Mouse (Mus musculus): ENCODE measurements around the gene Zfhx3. TPM values are rescaled to one million over a fixed set of nuclear protein-coding genes. Genes with fewer than 3 reads are reported as not detected.
A peak's percentile ranks its signal among the peaks of the same experiment; 100 is the strongest.

Gene Zfhx3
- polyA plus RNA-seq, 1 experiment: 14.0 TPM

DNA sequence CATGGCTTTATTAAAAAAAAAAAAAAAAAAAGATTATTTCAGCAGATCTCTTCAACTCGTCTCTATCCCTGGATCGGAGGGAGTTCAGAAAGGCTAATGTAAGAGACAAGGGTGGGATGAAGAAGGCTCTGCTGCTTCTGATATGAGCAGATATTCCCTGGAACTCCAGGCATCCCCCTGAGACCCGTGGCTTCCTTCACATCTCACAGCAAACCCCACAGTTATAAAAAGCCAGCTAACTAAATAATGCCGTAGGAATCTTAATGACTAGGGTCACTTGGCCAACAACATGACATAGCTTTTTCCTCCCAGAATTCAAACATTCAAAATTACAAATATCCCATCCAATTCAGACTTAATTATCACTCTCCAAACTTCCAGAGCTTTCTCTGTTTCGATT is 666.7 kb downstream of the Zfhx3 start:
- Histone ChIP-seq H3K36me3 (ENCODE audit: control insufficient read depth, insufficient read depth, low read length, poor library complexity, severe bottlenecking) (no peaks in the 10 kb centered on the region), H3K27me3 (ENCODE audit: control insufficient read depth, insufficient read depth, low read length, poor library complexity, severe bottlenecking) (no peaks in the 10 kb centered on the region), H3K27ac (ENCODE audit: insufficient read depth, low read length) (no peak overlapping the region), H3K9me3 (replicated peaks; ENCODE audit: control insufficient read depth, insufficient read depth, low read length, poor library complexity, severe bottlenecking) (no peaks in the 10 kb centered on the region), H3K4me3 (ENCODE audit: low read depth, low read length) (no peak overlapping the region), H3K4me1 (ENCODE audit: control insufficient read depth, insufficient read depth, low read length) (peaks cover 3% of the 10 kb centered on the region), H3K9ac (ENCODE audit: low read depth, poor library complexity, severe bottlenecking) (no peak overlapping the region)
- TF ChIP-seq CTCF (IDR thresholded peaks at IDR 0.05; ENCODE audit: low read depth, low read length) (no peak), POLR2A (IDR thresholded peaks at IDR 0.05; ENCODE audit: insufficient read depth, low read length) (no peak), EP300 (IDR thresholded peaks at IDR 0.05; ENCODE audit: insufficient read depth, low read depth, low read length) (no peak)

DNA sequence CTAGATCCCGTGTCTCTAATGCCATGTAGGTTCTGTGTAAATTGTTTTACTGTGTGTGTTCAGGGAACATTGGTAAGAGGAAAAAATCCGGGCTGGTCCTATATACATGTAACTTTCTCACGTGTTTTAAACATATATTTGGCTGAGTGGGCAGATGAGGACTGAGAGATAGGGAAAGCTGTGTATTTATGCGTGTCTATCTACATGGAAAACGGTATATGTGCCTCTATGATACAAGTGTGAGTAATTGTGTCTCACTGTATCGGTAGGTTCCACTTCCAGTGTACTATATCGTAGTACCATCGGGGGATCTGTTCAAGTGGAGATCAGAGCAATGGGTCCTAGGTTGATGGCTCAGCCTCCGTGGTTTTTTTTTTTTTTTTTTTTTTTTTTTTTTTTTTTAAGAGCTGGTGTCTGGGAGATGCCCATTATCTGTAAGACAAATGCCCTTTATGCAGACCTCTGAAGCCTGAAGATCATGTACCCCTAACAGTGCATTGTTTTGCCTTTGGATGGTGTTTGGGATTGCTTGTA is 668.8 kb downstream of the Zfhx3 start:
- no peaks in the 10 kb centered on the region for H3K36me3 ChIP-seq (ENCODE audit: control insufficient read depth, insufficient read depth, low read length, poor library complexity, severe bottlenecking)
- H3K27me3 ChIP-seq (ENCODE audit: control insufficient read depth, insufficient read depth, low read length, poor library complexity, severe bottlenecking): no peaks in the 10 kb centered on the region
- TF ChIP-seq CTCF (IDR thresholded peaks at IDR 0.05; ENCODE audit: low read depth, low read length) (no peak), POLR2A (IDR thresholded peaks at IDR 0.05; ENCODE audit: insufficient read depth, low read length) (no peak), EP300 (IDR thresholded peaks at IDR 0.05; ENCODE audit: insufficient read depth, low read depth, low read length) (no peak)
- no peak overlapping the region for H3K27ac ChIP-seq (ENCODE audit: insufficient read depth, low read length)
- H3K4me1 ChIP-seq (ENCODE audit: control insufficient read depth, insufficient read depth, low read length): peaks cover 3% of the 10 kb centered on the region
- no peaks in the 10 kb centered on the region; the same call in 1 of the 2 replicates for H3K9me3 ChIP-seq (replicated peaks; ENCODE audit: control insufficient read depth, insufficient read depth, low read length, poor library complexity, severe bottlenecking)
- H3K4me3 ChIP-seq (ENCODE audit: low read depth, low read length): no peak overlapping the region
- H3K9ac ChIP-seq (ENCODE audit: low read depth, poor library complexity, severe bottlenecking): no peak overlapping the region

DNA sequence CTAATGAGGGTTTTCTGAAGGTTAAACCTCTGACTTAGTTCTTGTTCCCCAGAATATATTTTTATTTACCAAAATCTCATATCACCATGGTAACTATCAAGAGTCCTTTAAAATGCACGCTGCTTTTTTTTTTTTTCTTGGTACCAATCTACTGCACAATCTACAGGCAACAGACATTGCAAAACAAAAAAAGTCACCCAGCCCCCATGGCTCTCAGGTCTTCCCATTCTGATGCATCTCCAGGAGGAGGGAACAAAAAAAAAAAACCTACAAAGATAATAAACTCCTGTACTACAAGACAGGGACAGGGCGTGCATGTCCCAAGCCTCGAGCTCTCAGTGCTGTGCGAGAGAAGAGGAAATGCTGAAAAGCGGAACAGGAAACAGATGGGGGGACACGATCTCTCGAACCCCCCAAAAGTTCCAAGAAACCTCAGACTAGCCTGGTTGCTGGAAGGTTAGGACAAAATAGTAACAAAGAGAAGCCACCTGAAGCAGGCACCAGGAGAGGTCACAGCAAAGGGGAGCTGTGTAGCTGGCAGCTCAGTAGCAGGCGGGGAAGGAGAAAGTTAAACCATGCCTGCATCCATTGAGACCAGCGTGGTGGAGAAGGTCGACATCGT is 669.5 kb downstream of the Zfhx3 start:
- H3K9me3 ChIP-seq (replicated peaks; ENCODE audit: control insufficient read depth, insufficient read depth, low read length, poor library complexity, severe bottlenecking): no peaks in the 10 kb centered on the region; the same call in 1 of the 2 replicates
- H3K27ac ChIP-seq (ENCODE audit: insufficient read depth, low read length): no peak overlapping the region
- H3K4me3 ChIP-seq (ENCODE audit: low read depth, low read length): no peak overlapping the region
- TF ChIP-seq POLR2A (IDR thresholded peaks at IDR 0.05; ENCODE audit: insufficient read depth, low read length) (no peak), CTCF (IDR thresholded peaks at IDR 0.05; ENCODE audit: low read depth, low read length) (no peak), EP300 (IDR thresholded peaks at IDR 0.05; ENCODE audit: insufficient read depth, low read depth, low read length) (no peak)
- peaks cover 3% of the 10 kb centered on the region for H3K4me1 ChIP-seq (ENCODE audit: control insufficient read depth, insufficient read depth, low read length)
- H3K9ac ChIP-seq (ENCODE audit: low read depth, poor library complexity, severe bottlenecking): no peak overlapping the region
- no peaks in the 10 kb centered on the region for H3K36me3 ChIP-seq (ENCODE audit: control insufficient read depth, insufficient read depth, low read length, poor library complexity, severe bottlenecking)
- no peaks in the 10 kb centered on the region for H3K27me3 ChIP-seq (ENCODE audit: control insufficient read depth, insufficient read depth, low read length, poor library complexity, severe bottlenecking)

DNA sequence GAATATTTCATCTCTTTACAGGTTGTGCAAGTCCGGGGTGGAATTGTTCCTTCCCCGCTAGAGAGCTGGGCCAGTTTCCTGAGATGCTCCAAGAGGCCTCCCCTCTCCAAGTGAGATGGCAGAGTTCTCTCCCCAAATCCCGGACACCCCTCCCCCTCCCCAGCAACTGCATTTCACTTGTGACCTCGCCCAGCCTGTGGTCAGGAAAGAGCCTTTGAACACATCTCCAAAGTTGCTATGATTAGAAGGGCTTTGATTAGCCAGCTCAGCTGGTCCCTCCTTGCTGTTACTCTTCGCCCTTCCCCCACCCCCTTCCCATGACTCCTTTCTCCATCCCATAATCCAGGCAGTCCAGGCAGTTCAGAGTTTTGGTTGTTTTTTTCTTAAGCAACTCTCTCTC is 670.4 kb downstream of the Zfhx3 start:
- TF ChIP-seq CTCF (IDR thresholded peaks at IDR 0.05; ENCODE audit: low read depth, low read length) (no peak), EP300 (IDR thresholded peaks at IDR 0.05; ENCODE audit: insufficient read depth, low read depth, low read length) (0 out of 2 replicates have a peak, but pooled peaks have one; percentile 13)
- no peaks in the 10 kb centered on the region for H3K36me3 ChIP-seq (ENCODE audit: control insufficient read depth, insufficient read depth, low read length, poor library complexity, severe bottlenecking)
- no peaks in the 10 kb centered on the region; the same call in 1 of the 2 replicates for H3K9me3 ChIP-seq (replicated peaks; ENCODE audit: control insufficient read depth, insufficient read depth, low read length, poor library complexity, severe bottlenecking)
- no peaks in the 10 kb centered on the region for H3K27me3 ChIP-seq (ENCODE audit: control insufficient read depth, insufficient read depth, low read length, poor library complexity, severe bottlenecking)
- H3K4me1 ChIP-seq (ENCODE audit: control insufficient read depth, insufficient read depth, low read length): peaks cover 3% of the 10 kb centered on the region
- no peak overlapping the region for H3K4me3 ChIP-seq (ENCODE audit: low read depth, low read length)
- no peak overlapping the region for H3K9ac ChIP-seq (ENCODE audit: low read depth, poor library complexity, severe bottlenecking)
- H3K27ac ChIP-seq (ENCODE audit: insufficient read depth, low read length): no peak overlapping the region

DNA sequence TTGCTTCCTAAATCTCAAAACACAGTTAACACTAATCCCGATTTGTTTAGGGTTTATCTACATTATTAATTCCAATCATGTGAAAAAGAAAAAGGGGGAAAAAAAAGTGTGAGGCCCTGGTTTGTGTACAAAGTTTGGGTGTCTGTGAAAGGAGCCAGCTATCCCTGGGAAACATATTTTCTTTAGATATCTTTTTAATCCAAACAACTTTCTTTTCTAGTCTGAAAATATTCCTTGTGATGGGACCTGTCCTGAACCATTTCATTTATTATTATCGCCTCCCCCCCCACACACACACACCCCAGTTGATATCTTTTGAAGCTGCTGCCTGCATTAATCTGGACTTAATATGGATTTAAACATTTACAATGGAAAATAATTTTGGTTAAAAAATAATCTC is 670.8 kb downstream of the Zfhx3 start:
- Histone ChIP-seq H3K4me3 (ENCODE audit: low read depth, low read length) (no peak overlapping the region), H3K36me3 (ENCODE audit: control insufficient read depth, insufficient read depth, low read length, poor library complexity, severe bottlenecking) (no peaks in the 10 kb centered on the region), H3K9me3 (replicated peaks; ENCODE audit: control insufficient read depth, insufficient read depth, low read length, poor library complexity, severe bottlenecking) (no peaks in the 10 kb centered on the region; the same call in 1 of the 2 replicates), H3K4me1 (ENCODE audit: control insufficient read depth, insufficient read depth, low read length) (peaks cover 3% of the 10 kb centered on the region), H3K9ac (ENCODE audit: low read depth, poor library complexity, severe bottlenecking) (no peak overlapping the region), H3K27me3 (ENCODE audit: control insufficient read depth, insufficient read depth, low read length, poor library complexity, severe bottlenecking) (no peaks in the 10 kb centered on the region), H3K27ac (ENCODE audit: insufficient read depth, low read length) (no peak overlapping the region)
- TF ChIP-seq CTCF (IDR thresholded peaks at IDR 0.05; ENCODE audit: low read depth, low read length) (no peak), POLR2A (IDR thresholded peaks at IDR 0.05; ENCODE audit: insufficient read depth, low read length) (no peak), EP300 (IDR thresholded peaks at IDR 0.05; ENCODE audit: insufficient read depth, low read depth, low read length) (no peak)

DNA sequence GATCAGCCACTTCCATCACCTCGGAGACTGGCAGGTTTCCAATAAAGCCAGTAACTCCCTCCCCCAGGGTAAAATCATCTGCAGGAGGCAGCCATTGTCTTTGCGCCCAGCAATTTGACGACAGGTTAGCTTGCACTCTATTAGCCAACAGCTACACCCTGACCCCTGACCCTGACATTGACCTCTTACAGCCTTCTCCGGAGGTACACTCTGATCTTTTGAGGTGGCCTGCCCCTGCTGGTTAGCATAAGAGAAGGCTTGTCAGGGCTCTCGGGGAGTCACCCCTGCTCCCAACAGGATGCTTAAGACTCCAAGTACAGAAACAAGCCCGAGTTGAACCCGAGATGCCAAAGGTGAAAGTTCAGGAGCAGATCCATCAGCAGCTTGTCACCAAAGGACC is 678.9 kb downstream of the Zfhx3 start:
- Histone ChIP-seq H3K27me3 (ENCODE audit: control insufficient read depth, insufficient read depth, low read length, poor library complexity, severe bottlenecking) (no peaks in the 10 kb centered on the region), H3K4me1 (ENCODE audit: control insufficient read depth, insufficient read depth, low read length) (peaks cover 3% of the 10 kb centered on the region), H3K9me3 (replicated peaks; ENCODE audit: control insufficient read depth, insufficient read depth, low read length, poor library complexity, severe bottlenecking) (no peaks in the 10 kb centered on the region), H3K9ac (ENCODE audit: low read depth, poor library complexity, severe bottlenecking) (no peak overlapping the region), H3K4me3 (ENCODE audit: low read depth, low read length) (no peak overlapping the region), H3K27ac (ENCODE audit: insufficient read depth, low read length) (no peak overlapping the region), H3K36me3 (ENCODE audit: control insufficient read depth, insufficient read depth, low read length, poor library complexity, severe bottlenecking) (no peaks in the 10 kb centered on the region)
- TF ChIP-seq EP300 (IDR thresholded peaks at IDR 0.05; ENCODE audit: insufficient read depth, low read depth, low read length) (peak; percentile 72; the same call in 1 of the 2 replicates), CTCF (IDR thresholded peaks at IDR 0.05; ENCODE audit: low read depth, low read length) (no peak), POLR2A (IDR thresholded peaks at IDR 0.05; ENCODE audit: insufficient read depth, low read length) (no peak)
